ENCODE assay signal across 44 mouse cellular contexts in genomic region chr4:119642666-119643065, GRCm38 (mm10). TPM values are rescaled to one million over a fixed set of nuclear protein-coding genes. Genes with fewer than 3 reads are reported as not detected.
DNase-seq lines count a peak whose midpoint lies in the region; ATAC-seq and TF ChIP-seq lines count a peak whose summit lies in the region.
"Had no signal": no experiment of that assay in that cellular context is flagged by ENCODE, and none has a peak within 500 bp of the region (broad histone marks: within the 10 kb centered on the region; RNA-seq: fewer than 3 reads in every experiment).

No protein-coding gene starts in this region.

- no peak overlapping the region for H3K27ac ChIP-seq in intestine, postnatal 0 days (ENCODE audit: low read depth, low read length)
- no peak overlapping the region for H3K27ac ChIP-seq in intestine, embryonic 15.5 days
- H3K27ac ChIP-seq in left cerebral cortex, adult 2 months, result no peak overlapping the region
- H3K27ac ChIP-seq: embryonic facial prominence, embryonic 10.5 days; embryonic facial prominence, embryonic 15.5 days; forebrain, embryonic 12.5 days; hindbrain, embryonic 13.5 days; kidney, postnatal 0 days; limb, embryonic 12.5 days; liver, embryonic 15.5 days; macrophage; midbrain, embryonic 13.5 days; neural tube, embryonic 15.5 days; stomach, embryonic 15.5 days had no signal

- H3K4me2 ChIP-seq in intestine, postnatal 0 days (replicated peaks; ENCODE audit: low read depth), result no peak overlapping the region
- no peak overlapping the region for H3K4me2 ChIP-seq in intestine, embryonic 15.5 days (replicated peaks)
- H3K4me2 ChIP-seq: embryonic facial prominence, embryonic 15.5 days; forebrain, embryonic 12.5 days; heart, embryonic 12.5 days; hindbrain, embryonic 13.5 days; limb, embryonic 12.5 days; liver, embryonic 15.5 days; midbrain, embryonic 13.5 days; neural tube, embryonic 15.5 days; stomach, embryonic 15.5 days had no signal

- WGBS in intestine, postnatal 0 days, result 85% methylated on average over 4 of the region's 4 CpGs
- 87% methylated on average over 4 of the region's 4 CpGs for WGBS in intestine, embryonic 15.5 days

- H3K9me3 ChIP-seq in intestine, postnatal 0 days (ENCODE audit: control insufficient read depth), result no peaks in the 10 kb centered on the region
- no peaks in the 10 kb centered on the region for H3K9me3 ChIP-seq in intestine, embryonic 15.5 days
- H3K9me3 ChIP-seq: embryonic facial prominence, embryonic 10.5 days; forebrain, embryonic 12.5 days; hindbrain, embryonic 13.5 days; liver, embryonic 15.5 days; neural tube, embryonic 15.5 days; stomach, embryonic 15.5 days had no signal

- no peaks in the 10 kb centered on the region for H3K27me3 ChIP-seq in intestine, postnatal 0 days (replicated peaks; ENCODE audit: control insufficient read depth, insufficient read depth, low read length)
- no peaks in the 10 kb centered on the region for H3K27me3 ChIP-seq in intestine, embryonic 15.5 days (replicated peaks)
- H3K27me3 ChIP-seq: embryonic facial prominence, embryonic 15.5 days; forebrain, embryonic 12.5 days; heart, embryonic 12.5 days; hindbrain, embryonic 13.5 days; limb, embryonic 12.5 days; liver, embryonic 15.5 days; midbrain, embryonic 13.5 days; neural tube, embryonic 15.5 days; Patski; stomach, embryonic 15.5 days had no signal

- no peak overlapping the region for H3K4me3 ChIP-seq in intestine, postnatal 0 days (ENCODE audit: low read depth, low read length)
- H3K4me3 ChIP-seq in intestine, embryonic 15.5 days (replicated peaks), result no peak overlapping the region
- no peak overlapping the region for H3K4me3 ChIP-seq in left cerebral cortex, adult 2 months
- H3K4me3 ChIP-seq: embryonic facial prominence, embryonic 10.5 days; embryonic facial prominence, embryonic 15.5 days; forebrain, embryonic 12.5 days; heart, embryonic 12.5 days; hindbrain, embryonic 13.5 days; limb, embryonic 12.5 days; liver, embryonic 15.5 days; midbrain, embryonic 13.5 days; neural tube, embryonic 15.5 days; stomach, embryonic 15.5 days had no signal

- TF ChIP-seq CTCF in intestine, postnatal 0 days (IDR thresholded peaks at IDR 0.05; ENCODE audit: low read depth), result peak; percentile 48
- TF ChIP-seq CTCF in left cerebral cortex, adult 2 months (IDR thresholded peaks at IDR 0.05), result no peak

- H3K36me3 ChIP-seq in intestine, postnatal 0 days (ENCODE audit: control insufficient read depth, insufficient read depth), result no peaks in the 10 kb centered on the region
- no peaks in the 10 kb centered on the region for H3K36me3 ChIP-seq in intestine, embryonic 15.5 days
- H3K36me3 ChIP-seq: embryonic facial prominence, embryonic 10.5 days; embryonic facial prominence, embryonic 15.5 days; forebrain, embryonic 12.5 days; heart, embryonic 12.5 days; hindbrain, embryonic 13.5 days; limb, embryonic 12.5 days; liver, embryonic 15.5 days; midbrain, embryonic 13.5 days; neural tube, embryonic 15.5 days; stomach, embryonic 15.5 days had no signal

- DNase-seq in testis, postnatal 10 days (ENCODE audit: low spot score), result peak; percentile 45
- no peak for DNase-seq in testis, postnatal 14 days (ENCODE audit: low spot score)
- DNase-seq in ZHBTc4 (ENCODE audit: low read depth, low spot score), result peak; percentile 93
- no peak for DNase-seq in left cerebral cortex, adult 2 months (ENCODE audit: extremely low spot score in 1 of 2, low spot score in 2 of 2)
- DNase-seq in gastrocnemius, postnatal 36 days, result no peak
- DNase-seq: adrenal gland, adult 2 months; adrenal gland, postnatal 36 days; cerebellum, adult 2 months; cerebellum, postnatal 14 days; forebrain, postnatal 0 days; heart, postnatal 4 days; kidney, adult 2 months; kidney, postnatal 4 days; layer of hippocampus, adult 9-11 months; retina, postnatal 1 day; right cerebral cortex, postnatal 14 days; thymus, adult 2 months; thymus, postnatal 36 days had no signal

- intact Hi-C loops in left cerebral cortex, adult 2 months (cut with DNase I), result no loop called here
- intact Hi-C loops in gastrocnemius, postnatal 36 days (cut with DNase I), result no loop called here

- H3K4me1 ChIP-seq in intestine, postnatal 0 days (replicated peaks; ENCODE audit: control insufficient read depth, insufficient read depth, low read length), result peaks cover 5% of the 10 kb centered on the region; the same call in 1 of the 2 replicates
- H3K4me1 ChIP-seq in intestine, embryonic 15.5 days (replicated peaks), result no peaks in the 10 kb centered on the region
- H3K4me1 ChIP-seq: embryonic facial prominence, embryonic 15.5 days; forebrain, embryonic 12.5 days; hindbrain, embryonic 13.5 days; limb, embryonic 12.5 days; liver, embryonic 15.5 days; midbrain, embryonic 13.5 days; neural tube, embryonic 15.5 days; stomach, embryonic 15.5 days had no signal

- no peak overlapping the region for H3K9ac ChIP-seq in intestine, postnatal 0 days (ENCODE audit: low read depth, low read length)
- H3K9ac ChIP-seq in intestine, embryonic 15.5 days, result no peak overlapping the region
- H3K9ac ChIP-seq: embryonic facial prominence, embryonic 15.5 days; forebrain, embryonic 12.5 days; forebrain, postnatal 0 days; heart, embryonic 12.5 days; hindbrain, embryonic 13.5 days; limb, embryonic 12.5 days; liver, embryonic 15.5 days; midbrain, embryonic 13.5 days; neural tube, embryonic 15.5 days; stomach, embryonic 15.5 days had no signal

- no peak for ATAC-seq in intestine, postnatal 0 days
- no peak for ATAC-seq in intestine, embryonic 15.5 days
- ATAC-seq: CD4-positive, CD25-positive, alpha-beta regulatory T cell, adult 4 months; forebrain, postnatal 0 days; inflammation-experienced regulatory T-cells, adult 6 months; midbrain, embryonic 13.5 days; Patski had no signal

RNA-seq across cellular contexts. Expression of gene Guca2a, which starts 5.2 kb away (rescaled TPM):
- 1,981 and 2,155 TPM in 2 replicates for polyA plus RNA-seq in intestine, postnatal 0 days (2015; fragmentation: Nextera tagmentation; extraction: Ambion mirVana)
- 175 and 231 TPM in 2 replicates for polyA plus RNA-seq in intestine, embryonic 15.5 days (2015; fragmentation: Nextera tagmentation; extraction: Ambion mirVana)
- total RNA-seq in left cerebral cortex, adult 2 months (2021), result not detected
- not detected for total RNA-seq in gastrocnemius, postnatal 36 days (2021)
- total RNA-seq: adrenal gland, adult 2 months; adrenal gland, postnatal 36 days; forebrain, postnatal 0 days; gastrocnemius, adult 8-10 months; heart, postnatal 4 days; left cerebral cortex, adult 18-20 months; left cerebral cortex, postnatal 25 days; liver, adult 2 months; megakaryocyte-erythroid progenitor cell, adult 5-6 weeks; MEL had no signal
- polyA plus RNA-seq: adrenal gland, adult 2 months; CD4-positive, CD25-positive, alpha-beta regulatory T cell, adult 4 months; cerebellum, adult 2 months; cortical plate, adult 2 months; embryonic facial prominence, embryonic 10.5 days; embryonic facial prominence, embryonic 15.5 days; forebrain, embryonic 12.5 days; forebrain, postnatal 0 days; heart, embryonic 12.5 days; hindbrain, embryonic 13.5 days; inflammation-experienced regulatory T-cells, adult 6 months; limb, embryonic 12.5 days; liver, embryonic 15.5 days; macrophage; midbrain, embryonic 13.5 days; neural tube, embryonic 15.5 days; Patski had no signal

RNA-seq across cellular contexts. Expression of gene Guca2b, which starts 16.1 kb away (rescaled TPM):
- polyA plus RNA-seq in intestine, postnatal 0 days (2015; fragmentation: Nextera tagmentation; extraction: Ambion mirVana), result 1,738 and 1,809 TPM in 2 replicates
- 37.5 and 60.8 TPM in 2 replicates for polyA plus RNA-seq in intestine, embryonic 15.5 days (2015; fragmentation: Nextera tagmentation; extraction: Ambion mirVana)
- not detected for total RNA-seq in left cerebral cortex, adult 2 months (2021)
- not detected for total RNA-seq in gastrocnemius, postnatal 36 days (2021)
- total RNA-seq: adrenal gland, adult 2 months; adrenal gland, postnatal 36 days; forebrain, postnatal 0 days; gastrocnemius, adult 8-10 months; left cerebral cortex, adult 18-20 months; left cerebral cortex, postnatal 25 days; liver, adult 2 months; megakaryocyte-erythroid progenitor cell, adult 5-6 weeks; MEL had no signal
- polyA plus RNA-seq: adrenal gland, adult 2 months; CD4-positive, CD25-positive, alpha-beta regulatory T cell, adult 4 months; cerebellum, adult 2 months; cortical plate, adult 2 months; embryonic facial prominence, embryonic 10.5 days; embryonic facial prominence, embryonic 15.5 days; forebrain, embryonic 12.5 days; forebrain, postnatal 0 days; heart, embryonic 12.5 days; heart, postnatal 0 days; hindbrain, embryonic 13.5 days; inflammation-experienced regulatory T-cells, adult 6 months; limb, embryonic 12.5 days; liver, adult 2 months; lung, embryonic 16.5 days; macrophage; midbrain, embryonic 13.5 days; neural tube, embryonic 15.5 days had no signal

Comparison
In these comparisons a context has a peak if more than half of its experiments do, and no peak if none do; other contexts are left out.
1. DNase-seq: peak in testis, postnatal 10 days (single experiment) and ZHBTc4 (single experiment); none in testis, postnatal 14 days (single experiment), left cerebral cortex, adult 2 months (0 of 2) and gastrocnemius, postnatal 36 days (0 of 2).